Mouse (Mus musculus): ENCODE data around the gene Sec22b. TPM values are rescaled to one million over a fixed set of nuclear protein-coding genes. Genes with fewer than 3 reads are reported as not detected.

Gene Sec22b
- polyA plus RNA-seq (2012; ENCODE audit: insufficient read depth, low replicate concordance), result 34.0 and 73.4 TPM in 2 replicates

DNA sequence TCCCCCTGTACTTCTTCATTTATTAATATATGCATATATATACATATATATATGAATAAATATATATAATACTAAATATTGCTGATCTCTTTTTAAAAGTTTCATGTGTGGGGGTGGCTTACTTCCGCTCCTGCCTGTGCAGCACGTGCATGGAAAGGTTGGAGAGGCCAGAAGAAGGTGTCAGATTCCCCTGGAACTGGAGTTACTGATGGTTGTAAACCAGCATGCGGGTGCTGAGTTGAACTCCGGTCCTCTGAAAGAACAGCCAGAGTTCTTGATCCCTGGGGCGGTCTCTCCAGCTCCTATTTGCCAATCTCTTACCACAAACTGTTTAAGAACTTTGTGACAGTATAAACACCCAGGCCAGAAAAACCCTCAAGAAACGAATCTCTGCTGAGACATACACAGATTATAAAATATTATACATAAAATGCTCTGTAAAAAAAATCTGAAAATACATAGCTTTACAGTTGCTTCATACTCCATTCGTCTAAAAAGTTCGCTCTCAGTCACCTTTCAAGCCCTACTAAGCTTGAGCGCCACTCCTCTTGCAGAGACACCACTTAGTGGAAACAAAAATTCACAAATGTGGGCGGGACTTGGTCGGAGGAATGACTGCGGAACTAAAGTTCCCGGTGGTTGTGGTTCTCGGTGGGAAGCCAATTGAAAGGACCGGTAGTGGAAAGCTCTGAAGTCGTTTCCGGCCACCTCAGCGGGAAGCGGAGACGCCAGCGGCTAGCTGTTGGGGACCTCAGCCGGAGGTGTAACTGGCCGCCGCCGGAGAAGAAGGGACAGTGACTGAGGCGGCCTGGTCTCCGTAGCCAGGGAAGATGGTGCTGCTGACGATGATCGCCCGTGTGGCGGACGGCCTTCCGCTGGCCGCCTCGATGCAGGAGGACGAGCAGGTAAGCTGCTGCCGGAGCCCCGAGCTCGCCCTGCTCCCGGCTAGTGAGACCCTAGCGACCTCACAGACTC is at the start of gene Sec22b:
Gene Sec22b, plus strand, starts transcription at position 675 of the 975 bp plus-strand sequence.
- TF ChIP-seq FLI1 (IDR thresholded peaks at IDR 0.05; ENCODE audit: low read length) (no peak), GATA1 (IDR thresholded peaks at IDR 0.05; ENCODE audit: borderline replicate concordance, low read length) (no peak)
- Histone ChIP-seq H3K4me1 (peaks cover 36% of the 10 kb centered on the region), H3K4me3 (replicated peaks) (peak within 1 kb of the TSS; percentile 99), H3K9me3 (no peaks in the 10 kb centered on the region), H3K36me3 (replicated peaks; ENCODE audit: low read length) (no peaks in the 10 kb centered on the region), H3K27me3 (replicated peaks) (no peaks in the 10 kb centered on the region)

DNA sequence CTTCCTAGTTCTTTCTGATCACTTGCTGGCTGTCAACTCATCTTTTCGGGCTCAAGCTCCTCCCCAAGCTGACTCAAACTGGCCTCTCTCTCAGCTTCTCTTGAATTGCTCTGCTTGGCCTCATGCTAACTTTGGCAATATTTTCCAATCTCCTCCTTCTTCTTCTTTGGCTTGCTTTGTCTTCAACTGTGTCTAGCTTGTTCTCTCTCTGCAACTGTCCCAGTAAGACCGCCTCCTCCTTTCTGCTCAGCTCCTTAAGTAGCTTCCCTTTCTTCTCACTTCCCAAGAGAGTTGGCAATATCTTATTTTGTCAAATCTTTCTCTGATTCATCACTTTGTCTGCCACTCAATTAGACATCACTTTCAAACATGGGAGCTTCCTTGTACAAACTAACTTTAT is 49.2 kb upstream of the Sec22b start:
- TF ChIP-seq GATA1 (IDR thresholded peaks at IDR 0.05; ENCODE audit: borderline replicate concordance, low read length), result no peak
- TF ChIP-seq FLI1 (IDR thresholded peaks at IDR 0.05; ENCODE audit: low read length), result no peak
- H3K27me3 ChIP-seq (replicated peaks), result no peaks in the 10 kb centered on the region
- H3K36me3 ChIP-seq (replicated peaks; ENCODE audit: low read length), result no peaks in the 10 kb centered on the region
- no peaks in the 10 kb centered on the region for H3K9me3 ChIP-seq
- H3K4me3 ChIP-seq (replicated peaks), result no peak overlapping the region
- H3K4me1 ChIP-seq, result no peaks in the 10 kb centered on the region

- no peaks in the 10 kb centered on the region for H3K9me3 ChIP-seq
- no peaks in the 10 kb centered on the region for H3K27me3 ChIP-seq (replicated peaks)
- peaks cover 6% of the 10 kb centered on the region; the same call in 1 of the 2 replicates for H3K4me1 ChIP-seq
- no peak overlapping the region for H3K4me3 ChIP-seq (replicated peaks)
- TF ChIP-seq GATA1 (IDR thresholded peaks at IDR 0.05; ENCODE audit: borderline replicate concordance, low read length) (no peak), FLI1 (IDR thresholded peaks at IDR 0.05; ENCODE audit: low read length) (no peak)
- no peaks in the 10 kb centered on the region for H3K36me3 ChIP-seq (replicated peaks; ENCODE audit: low read length)
These were observed 46.2 kb upstream of the Sec22b start for GRCm38 (mm10) chr3:97854575-97855384.

- peaks cover 6% of the 10 kb centered on the region; the same call in 1 of the 2 replicates for H3K4me1 ChIP-seq
- H3K9me3 ChIP-seq, result no peaks in the 10 kb centered on the region
- no peak for TF ChIP-seq GATA1 (IDR thresholded peaks at IDR 0.05; ENCODE audit: borderline replicate concordance, low read length)
- TF ChIP-seq FLI1 (IDR thresholded peaks at IDR 0.05; ENCODE audit: low read length), result no peak
- no peaks in the 10 kb centered on the region for H3K36me3 ChIP-seq (replicated peaks; ENCODE audit: low read length)
- no peak overlapping the region for H3K4me3 ChIP-seq (replicated peaks)
- peaks cover 8% of the 10 kb centered on the region for H3K27me3 ChIP-seq (replicated peaks)
These were observed 41.6 kb upstream of the Sec22b start for GRCm38 (mm10) chr3:97859400-97859799.

DNA sequence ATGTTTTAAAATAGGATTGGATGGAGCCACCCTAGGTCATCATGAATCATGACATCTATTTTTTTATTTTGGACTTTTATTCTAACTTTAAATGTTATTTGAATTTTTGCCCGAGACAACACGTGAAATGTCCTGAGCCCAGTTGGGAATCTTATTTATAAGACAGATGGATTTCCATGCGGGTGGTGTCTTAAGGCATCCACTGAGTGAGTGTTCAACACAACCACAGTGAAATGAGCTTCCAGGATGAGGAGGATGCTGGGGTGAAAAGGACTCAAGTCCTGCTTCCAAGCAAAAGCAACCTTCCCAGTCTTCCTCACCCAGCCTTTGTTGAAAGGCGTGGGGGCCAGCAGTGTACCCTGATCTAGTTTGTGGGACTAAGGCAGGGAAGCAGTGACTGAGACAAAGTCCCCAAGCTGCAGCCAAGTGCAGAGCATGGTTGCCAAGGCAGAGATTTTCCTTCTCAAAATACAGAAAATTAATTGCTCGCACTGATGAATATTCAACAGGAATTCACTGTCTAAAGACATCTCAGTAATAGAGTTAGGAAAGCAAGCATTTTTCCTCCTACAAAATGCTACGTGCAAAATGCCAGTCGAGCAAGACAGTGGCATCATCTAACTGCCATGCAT is 40.1 kb upstream of the Sec22b start:
- no peak for TF ChIP-seq GATA1 (IDR thresholded peaks at IDR 0.05; ENCODE audit: borderline replicate concordance, low read length)
- TF ChIP-seq FLI1 (IDR thresholded peaks at IDR 0.05; ENCODE audit: low read length), result no peak
- Histone ChIP-seq H3K27me3 (replicated peaks) (peaks cover 14% of the 10 kb centered on the region), H3K36me3 (replicated peaks; ENCODE audit: low read length) (no peaks in the 10 kb centered on the region), H3K4me3 (replicated peaks) (no peak overlapping the region), H3K4me1 (peaks cover 6% of the 10 kb centered on the region; the same call in 1 of the 2 replicates), H3K9me3 (no peaks in the 10 kb centered on the region)

DNA sequence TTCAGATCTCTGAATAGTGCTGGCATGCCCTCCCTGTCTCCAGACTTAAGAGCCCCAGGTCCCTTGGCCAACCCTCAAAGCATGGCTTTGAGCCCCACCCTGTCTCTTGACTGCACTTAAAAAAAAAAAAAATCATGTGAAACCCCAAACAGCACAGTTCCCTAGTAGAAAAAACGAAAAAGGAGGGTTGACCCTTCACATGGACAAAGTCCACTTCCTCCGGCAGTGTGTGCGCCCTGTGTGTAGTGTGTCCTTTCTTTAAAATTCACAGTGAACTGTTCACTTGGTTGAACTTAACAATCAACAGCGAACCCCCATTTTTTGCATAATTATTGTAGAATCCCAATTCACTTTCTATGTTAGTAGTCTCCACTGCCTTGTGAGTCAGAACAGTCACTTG is 34.3 kb upstream of the Sec22b start:
- TF ChIP-seq FLI1 (IDR thresholded peaks at IDR 0.05; ENCODE audit: low read length), result no peak
- Histone ChIP-seq H3K4me3 (replicated peaks) (no peak overlapping the region), H3K9me3 (no peaks in the 10 kb centered on the region), H3K36me3 (replicated peaks; ENCODE audit: low read length) (no peaks in the 10 kb centered on the region), H3K27me3 (replicated peaks) (peaks cover 52% of the 10 kb centered on the region), H3K4me1 (peaks cover 14% of the 10 kb centered on the region)

DNA sequence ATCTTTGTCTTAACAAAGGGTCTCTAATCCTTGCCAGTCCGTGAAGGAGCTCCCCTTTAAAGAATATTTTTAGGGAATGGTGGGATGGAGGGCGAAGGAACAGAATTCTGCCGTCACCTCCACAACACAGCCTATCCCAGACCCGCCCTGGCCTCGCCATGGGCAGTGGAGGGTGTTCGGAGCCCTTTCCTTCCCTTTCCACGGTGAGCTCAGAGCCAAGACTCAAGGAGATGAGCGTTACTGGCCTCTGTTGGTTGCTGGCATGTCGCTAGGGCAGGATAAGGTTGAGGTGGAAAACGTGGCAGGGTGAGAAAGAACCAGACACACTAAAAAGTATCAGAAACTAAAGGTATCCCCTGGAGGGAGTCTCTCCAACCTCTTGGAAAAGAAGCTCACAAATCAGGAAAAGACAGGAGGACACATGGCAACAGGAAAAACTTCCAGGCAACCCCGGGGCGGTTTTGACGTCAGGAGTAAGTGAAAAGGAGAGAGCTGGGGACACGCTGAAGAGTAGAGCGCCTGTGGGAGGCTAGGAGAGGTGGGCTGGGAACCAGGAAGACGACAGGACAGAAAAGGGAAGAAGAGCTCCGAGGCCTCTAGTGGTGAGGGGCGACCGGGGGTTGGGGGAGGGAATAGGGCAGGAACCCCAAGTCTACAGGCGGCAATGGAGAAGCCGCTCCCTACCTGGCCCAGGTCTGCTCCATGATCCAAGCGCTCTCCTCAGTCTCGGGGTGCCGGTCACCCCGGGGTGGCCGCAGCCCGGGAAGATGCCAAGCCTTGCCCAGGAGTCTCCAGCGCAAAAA is 33.6 kb upstream of the Sec22b start:
- H3K36me3 ChIP-seq (replicated peaks; ENCODE audit: low read length), result no peaks in the 10 kb centered on the region
- TF ChIP-seq GATA1 (IDR thresholded peaks at IDR 0.05; ENCODE audit: borderline replicate concordance, low read length), result no peak
- TF ChIP-seq FLI1 (IDR thresholded peaks at IDR 0.05; ENCODE audit: low read length), result no peak
- peak overlapping the region; percentile 89 for H3K4me3 ChIP-seq (replicated peaks)
- H3K9me3 ChIP-seq, result no peaks in the 10 kb centered on the region
- peaks cover 14% of the 10 kb centered on the region for H3K4me1 ChIP-seq
- peaks cover 50% of the 10 kb centered on the region for H3K27me3 ChIP-seq (replicated peaks)

- H3K4me3 ChIP-seq (replicated peaks), result peak overlapping the region; percentile 89
- peaks cover 14% of the 10 kb centered on the region for H3K4me1 ChIP-seq
- H3K27me3 ChIP-seq (replicated peaks), result peaks cover 48% of the 10 kb centered on the region
- H3K9me3 ChIP-seq, result no peaks in the 10 kb centered on the region
- no peaks in the 10 kb centered on the region for H3K36me3 ChIP-seq (replicated peaks; ENCODE audit: low read length)
- TF ChIP-seq FLI1 (IDR thresholded peaks at IDR 0.05; ENCODE audit: low read length) (no peak), GATA1 (IDR thresholded peaks at IDR 0.05; ENCODE audit: borderline replicate concordance, low read length) (no peak)
These were observed 32.8 kb upstream of the Sec22b start for GRCm38 (mm10) chr3:97868024-97868689.
